ENCODE assay signal across 18 mouse cellular contexts in the genomic region with DNA sequence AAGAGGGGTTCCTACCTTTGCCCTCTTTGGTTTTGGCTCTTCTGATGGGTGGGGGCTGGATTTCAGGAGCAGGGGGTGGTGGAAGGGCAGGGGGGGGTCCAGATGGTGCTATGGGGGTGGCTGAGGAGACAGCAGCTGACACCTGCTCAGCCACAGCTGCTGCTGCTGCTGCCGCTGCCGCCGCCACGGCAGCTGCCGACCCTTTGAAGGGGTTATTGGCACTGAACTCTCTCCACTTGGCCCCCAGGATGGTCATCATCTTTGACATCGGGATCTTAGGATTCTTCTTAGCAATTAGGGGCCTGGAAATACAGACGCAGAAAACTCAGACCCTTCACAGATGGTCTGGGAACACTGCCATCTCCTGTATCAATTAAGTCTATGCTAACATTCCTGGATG. TPM values are rescaled to one million over a fixed set of nuclear protein-coding genes. Genes with fewer than 3 reads are reported as not detected.
DNase-seq lines count a peak whose midpoint lies in the region; ATAC-seq and TF ChIP-seq lines count a peak whose summit lies in the region.
"Had no signal": no experiment of that assay in that cellular context is flagged by ENCODE, and none has a peak within 500 bp of the region (broad histone marks: within the 10 kb centered on the region; RNA-seq: fewer than 3 reads in every experiment).

No protein-coding gene starts in this region.

- no peak overlapping the region for H3K9ac ChIP-seq in hindbrain, postnatal 0 days (replicated peaks; ENCODE audit: low read length)
- H3K9ac ChIP-seq in hindbrain, embryonic 14.5 days, result no peak overlapping the region
- H3K9ac ChIP-seq in forebrain, postnatal 0 days, result no peak overlapping the region
- H3K9ac ChIP-seq: heart, embryonic 13.5 days; neural tube, embryonic 12.5 days had no signal

- no peak overlapping the region for H3K4me3 ChIP-seq in cerebellum, adult 2 months (replicated peaks; ENCODE audit: insufficient read depth, low read depth, low read length)
- no peak overlapping the region for H3K4me3 ChIP-seq in hindbrain, postnatal 0 days (ENCODE audit: low read length)
- no peak overlapping the region for H3K4me3 ChIP-seq in hindbrain, embryonic 14.5 days (replicated peaks; ENCODE audit: low read length)
- no peak overlapping the region for H3K4me3 ChIP-seq in forebrain, postnatal 0 days (ENCODE audit: low read depth, low read length)
- H3K4me3 ChIP-seq: heart, adult 2 months; heart, embryonic 13.5 days; neural tube, embryonic 12.5 days had no signal

- H3K27ac ChIP-seq in cerebellum, adult 2 months (ENCODE audit: insufficient read depth, low read length), result no peak overlapping the region
- H3K27ac ChIP-seq in hindbrain, postnatal 0 days, result no peak overlapping the region
- no peak overlapping the region for H3K27ac ChIP-seq in hindbrain, embryonic 14.5 days
- 0 out of 2 replicates have a peak overlapping the region, but pooled peaks have one; percentile 21 for H3K27ac ChIP-seq in forebrain, postnatal 0 days (ENCODE audit: low read depth, low read length)
- H3K27ac ChIP-seq: heart, adult 2 months; heart, embryonic 13.5 days; kidney, postnatal 0 days; neural tube, embryonic 12.5 days had no signal

- H3K4me1 ChIP-seq in cerebellum, adult 2 months (ENCODE audit: control insufficient read depth, insufficient read depth, low read length), result peaks cover 19% of the 10 kb centered on the region
- peaks cover 21% of the 10 kb centered on the region for H3K4me1 ChIP-seq in hindbrain, postnatal 0 days (ENCODE audit: insufficient read depth, low read length)
- peaks cover 26% of the 10 kb centered on the region for H3K4me1 ChIP-seq in hindbrain, embryonic 14.5 days (replicated peaks; ENCODE audit: control insufficient read depth, insufficient read depth, low read length)
- H3K4me1 ChIP-seq in forebrain, postnatal 0 days (ENCODE audit: insufficient read depth), result peaks cover 19% of the 10 kb centered on the region

- 46% methylated on average over 7 of the region's 7 CpGs for WGBS in cerebellum, adult 2 months
- 33% methylated on average over 7 of the region's 7 CpGs for WGBS in hindbrain, postnatal 0 days
- 40% methylated on average over 7 of the region's 7 CpGs for WGBS in hindbrain, embryonic 14.5 days
- WGBS in forebrain, postnatal 0 days, result 30% methylated on average over 7 of the region's 7 CpGs

- no peak overlapping the region for H3K4me2 ChIP-seq in hindbrain, postnatal 0 days (ENCODE audit: low read depth, low read length)
- no peak overlapping the region for H3K4me2 ChIP-seq in hindbrain, embryonic 14.5 days (replicated peaks)
- H3K4me2 ChIP-seq in forebrain, postnatal 0 days (ENCODE audit: low read depth), result no peak overlapping the region
- H3K4me2 ChIP-seq: heart, embryonic 13.5 days; midbrain, embryonic 11.5 days; neural tube, embryonic 12.5 days had no signal

- no peak for TF ChIP-seq CTCF in cerebellum, adult 2 months (IDR thresholded peaks at IDR 0.05; ENCODE audit: borderline replicate concordance, insufficient read depth, low read depth, low read length)
- TF ChIP-seq CTCF in hindbrain, postnatal 0 days (IDR thresholded peaks at IDR 0.05; ENCODE audit: low read depth), result no peak
- TF ChIP-seq CTCF in forebrain, postnatal 0 days (IDR thresholded peaks at IDR 0.05; ENCODE audit: low read depth), result no peak

- no peak for TF ChIP-seq POLR2A in cerebellum, adult 2 months (IDR thresholded peaks at IDR 0.05; ENCODE audit: borderline replicate concordance, insufficient read depth, low read length)

- no peaks in the 10 kb centered on the region for H3K27me3 ChIP-seq in cerebellum, adult 2 months (ENCODE audit: control insufficient read depth, insufficient read depth, low read length)
- no peaks in the 10 kb centered on the region for H3K27me3 ChIP-seq in hindbrain, postnatal 0 days (ENCODE audit: insufficient read depth, low read length)
- no peaks in the 10 kb centered on the region for H3K27me3 ChIP-seq in hindbrain, embryonic 14.5 days (ENCODE audit: control insufficient read depth, insufficient read depth, low read length)
- H3K27me3 ChIP-seq in forebrain, postnatal 0 days (ENCODE audit: insufficient read depth, low read length), result no peaks in the 10 kb centered on the region
- H3K27me3 ChIP-seq: heart, embryonic 13.5 days; neural tube, embryonic 12.5 days had no signal

- ATAC-seq in hindbrain, postnatal 0 days, result no peak
- no peak for ATAC-seq in hindbrain, embryonic 14.5 days (ENCODE audit: low FRiP score)
- no peak for ATAC-seq in forebrain, postnatal 0 days
- ATAC-seq: lung, postnatal 0 days had no signal

- H3K36me3 ChIP-seq in hindbrain, postnatal 0 days (ENCODE audit: insufficient read depth, low read length), result peaks cover 49% of the 10 kb centered on the region
- H3K36me3 ChIP-seq in hindbrain, embryonic 14.5 days (replicated peaks; ENCODE audit: control insufficient read depth, insufficient read depth), result peaks cover 75% of the 10 kb centered on the region
- H3K36me3 ChIP-seq in forebrain, postnatal 0 days (ENCODE audit: insufficient read depth), result peaks cover 72% of the 10 kb centered on the region

- no peaks in the 10 kb centered on the region for H3K9me3 ChIP-seq in hindbrain, postnatal 0 days (ENCODE audit: low read length)
- no peaks in the 10 kb centered on the region for H3K9me3 ChIP-seq in hindbrain, embryonic 14.5 days (ENCODE audit: control insufficient read depth, low read length)
- no peaks in the 10 kb centered on the region for H3K9me3 ChIP-seq in forebrain, postnatal 0 days (ENCODE audit: low read length)
- H3K9me3 ChIP-seq: heart, embryonic 13.5 days; neural tube, embryonic 12.5 days had no signal

- DNase-seq in cerebellum, postnatal 10 days, result peak; percentile 46 to 56
- DNase-seq in cerebellum, adult 2 months, result no peak
- peak; percentile 21 for DNase-seq in hindbrain, postnatal 0 days (ENCODE audit: low spot score)
- no peak for DNase-seq in hindbrain, embryonic 14.5 days (ENCODE audit: low spot score)
- DNase-seq in retina, postnatal 1 day, result peak; percentile 4
- no peak for DNase-seq in retina, embryonic 14.5 days (ENCODE audit: low spot score)
- DNase-seq in forebrain, postnatal 0 days, result no peak
- DNase-seq in layer of hippocampus, adult 18-20 months (ENCODE audit: low spot score in 2 of 2), result no peak
- DNase-seq: adrenal gland, postnatal 14 days; cerebellum, adult 9-10 months; gastrocnemius, postnatal 36 days; heart, adult 2 months; heart, postnatal 14 days had no signal

RNA-seq across cellular contexts. Expression of a gene that starts 7.2 kb away (rescaled TPM):
- 111 and 115 TPM in 2 replicates for polyA plus RNA-seq in cerebellum, adult 2 months (2012; rRNA removed)
- total RNA-seq in hindbrain, postnatal 0 days (2014; rRNA removed), result 252 and 255 TPM in 2 replicates
- 46.6 and 49.7 TPM in 2 replicates for polyA plus RNA-seq in hindbrain, postnatal 0 days (2015; fragmentation: Nextera tagmentation; extraction: Ambion mirVana)
- polyA plus RNA-seq in hindbrain, embryonic 14.5 days (2014; fragmentation: Nextera tagmentation; extraction: Ambion mirVana), result 67.5 and 76.6 TPM in 2 replicates
- total RNA-seq in forebrain, postnatal 0 days (2014; rRNA removed), result 356 and 381 TPM in 2 replicates
- 55.3 and 74.7 TPM in 2 replicates for polyA plus RNA-seq in forebrain, postnatal 0 days (2015; fragmentation: Nextera tagmentation; extraction: Ambion mirVana)
- 100 to 1,000 TPM; 531 to 556 TPM for total RNA-seq in layer of hippocampus, adult 18-20 months (2021)

RNA-seq across cellular contexts. Expression of a gene that starts 21.8 kb away (rescaled TPM):
- 130 and 135 TPM in 2 replicates for polyA plus RNA-seq in cerebellum, adult 2 months (2012; rRNA removed)
- 127 and 141 TPM in 2 replicates for total RNA-seq in hindbrain, postnatal 0 days (2014; rRNA removed)
- polyA plus RNA-seq in hindbrain, postnatal 0 days (2015; fragmentation: Nextera tagmentation; extraction: Ambion mirVana), result 234 and 241 TPM in 2 replicates
- 224 and 231 TPM in 2 replicates for polyA plus RNA-seq in hindbrain, embryonic 14.5 days (2014; fragmentation: Nextera tagmentation; extraction: Ambion mirVana)
- 190 and 225 TPM in 2 replicates for total RNA-seq in forebrain, postnatal 0 days (2014; rRNA removed)
- polyA plus RNA-seq in forebrain, postnatal 0 days (2015; fragmentation: Nextera tagmentation; extraction: Ambion mirVana), result 200 and 231 TPM in 2 replicates
- 100 to 1,000 TPM; 124 to 132 TPM for total RNA-seq in layer of hippocampus, adult 18-20 months (2021)

RNA-seq across cellular contexts. Expression of a gene that starts 33.3 kb away (rescaled TPM):
- polyA plus RNA-seq in cerebellum, adult 2 months (2012; rRNA removed), result 193 and 200 TPM in 2 replicates
- 77.1 and 99.0 TPM in 2 replicates for total RNA-seq in hindbrain, postnatal 0 days (2014; rRNA removed)
- polyA plus RNA-seq in hindbrain, postnatal 0 days (2015; fragmentation: Nextera tagmentation; extraction: Ambion mirVana), result 162 and 163 TPM in 2 replicates
- polyA plus RNA-seq in hindbrain, embryonic 14.5 days (2014; fragmentation: Nextera tagmentation; extraction: Ambion mirVana), result 117 and 130 TPM in 2 replicates
- total RNA-seq in forebrain, postnatal 0 days (2014; rRNA removed), result 47.7 and 59.2 TPM in 2 replicates
- 125 and 141 TPM in 2 replicates for polyA plus RNA-seq in forebrain, postnatal 0 days (2015; fragmentation: Nextera tagmentation; extraction: Ambion mirVana)
- total RNA-seq in layer of hippocampus, adult 18-20 months (2021), result 100 to 1,000 TPM; 107 to 123 TPM

RNA-seq across cellular contexts. Expression of a gene that starts 33.4 kb away (rescaled TPM):
- polyA plus RNA-seq in cerebellum, adult 2 months (2012; rRNA removed), result 40.2 and 41.9 TPM in 2 replicates
- 21.8 and 26.9 TPM in 2 replicates for total RNA-seq in hindbrain, postnatal 0 days (2014; rRNA removed)
- polyA plus RNA-seq in hindbrain, postnatal 0 days (2015; fragmentation: Nextera tagmentation; extraction: Ambion mirVana), result 18.5 and 22.2 TPM in 2 replicates
- 23.9 and 26.7 TPM in 2 replicates for polyA plus RNA-seq in hindbrain, embryonic 14.5 days (2014; fragmentation: Nextera tagmentation; extraction: Ambion mirVana)
- 21.1 and 28.9 TPM in 2 replicates for total RNA-seq in forebrain, postnatal 0 days (2014; rRNA removed)
- polyA plus RNA-seq in forebrain, postnatal 0 days (2015; fragmentation: Nextera tagmentation; extraction: Ambion mirVana), result 17.0 and 24.2 TPM in 2 replicates
- total RNA-seq in layer of hippocampus, adult 18-20 months (2021), result 10 to 100 TPM; 47.8 to 51.2 TPM

RNA-seq across cellular contexts. Expression of a gene that starts 36.0 kb away (rescaled TPM):
- polyA plus RNA-seq in cerebellum, adult 2 months (2012; rRNA removed), result 93.6 and 117 TPM in 2 replicates
- 5.5 and 7.8 TPM in 2 replicates for total RNA-seq in hindbrain, postnatal 0 days (2014; rRNA removed)
- polyA plus RNA-seq in hindbrain, postnatal 0 days (2015; fragmentation: Nextera tagmentation; extraction: Ambion mirVana), result 6.1 and 6.6 TPM in 2 replicates
- polyA plus RNA-seq in hindbrain, embryonic 14.5 days (2014; fragmentation: Nextera tagmentation; extraction: Ambion mirVana), result 4.3 and 4.7 TPM in 2 replicates
- 5.5 and 5.8 TPM in 2 replicates for total RNA-seq in forebrain, postnatal 0 days (2014; rRNA removed)
- polyA plus RNA-seq in forebrain, postnatal 0 days (2015; fragmentation: Nextera tagmentation; extraction: Ambion mirVana), result 4.2 and 4.4 TPM in 2 replicates
- total RNA-seq in layer of hippocampus, adult 18-20 months (2021), result 10 to 100 TPM; 21.0 to 25.8 TPM

Comparison
In these comparisons a context has a peak if more than half of its experiments do, and no peak if none do; other contexts are left out.
1. DNase-seq: peak in cerebellum, postnatal 10 days (2 of 2), hindbrain, postnatal 0 days (single experiment) and retina, postnatal 1 day (single experiment); none in cerebellum, adult 2 months (0 of 2), hindbrain, embryonic 14.5 days (single experiment), retina, embryonic 14.5 days (single experiment), forebrain, postnatal 0 days (single experiment) and layer of hippocampus, adult 18-20 months (0 of 2).